Mouse (Mus musculus) lung, adult 18-20 months (tissue): ENCODE results near the gene Ier5l.

Experiments used
- DNase-seq, 2 experiments: peaks; one replicate each; pipeline ENCODE4 v3.0.0; 2022; ENCODE audit warnings: mixed read lengths in 2 of 2

Ier5l gene

GRCm38 (mm10) chr2:30469796-30470142, 4.2 kb downstream of the Ier5l start:
- peak; percentile 69 to 78 for DNase-seq

GRCm38 (mm10) chr2:30469009-30469408, 5.0 kb downstream of the Ier5l start:
- no peak for DNase-seq

DNA sequence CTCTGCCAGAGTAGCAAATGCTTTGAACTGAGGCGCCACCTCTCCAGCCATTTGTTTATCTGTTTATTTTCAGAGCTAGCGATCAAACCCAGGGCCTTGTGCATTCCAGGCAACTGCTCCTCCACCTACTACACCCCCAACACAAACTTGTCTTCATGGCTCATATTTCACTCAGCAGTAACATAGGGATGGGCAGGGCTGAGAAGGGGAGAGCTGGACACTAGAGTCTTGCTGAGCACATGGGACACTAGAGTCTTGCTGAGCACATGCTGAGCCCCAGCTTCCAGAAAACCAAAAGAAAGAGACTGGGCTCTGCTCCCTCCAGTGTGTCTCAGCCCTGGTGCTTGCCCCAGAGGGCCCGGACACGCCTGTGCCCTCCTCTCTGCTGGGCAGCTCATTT, 7.2 kb downstream of the Ier5l start:
- DNase-seq, result no peak

GRCm38 (mm10) chr2:30464411-30464810, 9.6 kb downstream of the Ier5l start:
- no peak for DNase-seq

GRCm38 (mm10) chr2:30463904-30464330, 10.1 kb downstream of the Ier5l start:
- peak; percentile 86 to 90 for DNase-seq

- DNase-seq, result peak; percentile 77 to 84
Observed at GRCm38 (mm10) chr2:30463341-30463761, 10.7 kb downstream of the Ier5l start.

DNA sequence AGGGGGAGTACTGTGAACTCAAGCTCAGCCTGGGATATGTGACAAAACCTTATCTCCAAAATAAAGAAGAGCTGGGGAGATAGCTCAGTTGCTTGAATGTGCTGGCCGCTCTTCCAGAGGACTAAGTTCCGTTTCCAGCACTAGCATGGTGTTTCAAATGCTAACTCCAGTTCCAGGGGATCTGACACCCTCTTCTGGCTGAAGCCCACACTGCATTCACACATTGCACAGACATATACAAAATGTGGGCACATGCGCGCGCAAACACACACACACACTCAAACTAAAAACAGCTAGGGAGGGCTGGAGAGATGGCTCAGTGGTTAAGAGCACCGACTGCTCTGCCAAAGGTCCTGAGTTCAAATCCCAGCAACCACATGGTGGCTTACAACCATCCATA, 14.8 kb downstream of the Ier5l start:
- DNase-seq, result no peak

DNA sequence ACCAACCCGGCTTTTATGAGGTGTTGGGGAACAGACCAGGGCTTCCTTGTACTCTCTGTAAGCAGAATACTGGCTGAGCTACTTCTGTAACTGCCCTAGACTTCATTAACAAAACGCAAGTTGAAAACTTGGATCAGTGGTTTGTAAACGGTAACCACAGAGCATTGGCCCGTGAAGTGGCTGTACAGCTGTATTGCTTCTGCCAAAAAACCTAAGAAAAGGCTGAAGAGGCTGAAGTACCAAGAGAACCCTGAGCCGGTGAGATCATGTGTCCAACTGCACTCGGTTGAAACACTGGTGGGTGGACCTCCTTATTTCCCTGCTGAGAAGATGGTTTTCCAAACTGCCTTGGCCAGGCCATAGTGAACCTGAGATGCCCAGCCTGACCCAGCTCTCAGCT, 15.7 kb downstream of the Ier5l start:
- peak in 1 of 2 experiments; percentile 49 for DNase-seq

GRCm38 (mm10) chr2:30456104-30456980, 17.7 kb downstream of the Ier5l start:
- no peak for DNase-seq

DNA sequence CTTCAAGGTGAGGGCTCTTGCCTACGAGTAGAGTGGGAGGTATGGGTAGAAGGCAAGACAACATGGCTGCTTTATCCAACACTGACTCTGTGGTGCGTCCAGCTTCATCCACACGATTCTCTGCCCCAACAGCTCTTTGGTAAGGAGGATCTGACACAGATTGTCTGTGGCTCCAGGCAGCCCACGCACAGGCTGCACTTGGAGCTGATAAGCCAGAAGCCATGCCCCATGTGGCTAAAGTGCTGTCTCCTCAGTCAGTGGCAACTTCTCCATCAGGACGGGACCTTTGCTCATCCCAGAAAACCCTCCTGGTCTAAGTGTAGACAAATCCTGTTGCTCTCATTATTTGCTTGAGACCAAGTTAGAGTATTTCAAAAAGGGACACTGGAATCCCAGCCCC, 19.4 kb downstream of the Ier5l start:
- no peak for DNase-seq

DNA sequence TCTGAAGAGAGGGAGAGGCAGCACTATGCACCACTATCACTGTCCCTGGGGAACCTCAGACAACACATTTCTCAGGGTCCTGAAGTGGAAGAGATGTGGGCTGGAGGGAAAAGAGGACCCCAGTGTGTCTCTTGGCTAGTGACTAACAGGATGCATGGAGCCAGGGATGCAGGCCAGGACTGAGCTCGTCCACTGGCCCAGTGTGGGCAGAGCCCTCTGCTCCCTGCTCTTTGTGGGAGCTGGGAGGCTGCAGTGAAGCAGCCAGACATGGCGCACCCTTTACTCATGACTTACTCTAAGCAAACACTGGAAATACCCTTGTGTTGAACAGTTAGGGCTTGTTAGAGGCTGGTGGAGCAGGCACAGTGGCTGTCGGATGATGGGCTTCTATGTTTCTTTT, 20.4 kb downstream of the Ier5l start:
- no peak for DNase-seq

DNA sequence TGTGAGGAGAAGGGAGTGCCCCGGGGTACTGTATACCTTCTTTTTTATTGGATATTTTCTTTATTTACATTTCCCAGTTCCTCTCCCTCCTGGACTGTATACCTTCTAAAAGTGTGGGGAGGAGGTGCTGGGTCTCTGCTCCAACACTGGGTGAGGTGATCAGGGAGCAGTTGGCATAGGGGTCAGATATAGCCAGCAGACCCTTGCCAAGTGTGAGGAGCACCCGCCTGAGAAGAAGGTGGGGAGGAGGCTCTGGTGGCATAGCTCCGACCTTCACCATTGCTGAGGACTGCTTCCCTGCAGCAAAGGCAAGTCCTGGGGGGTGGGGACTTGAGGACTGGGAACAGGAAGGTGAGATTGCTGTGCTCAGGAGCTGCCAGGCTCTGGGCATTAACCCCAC, 22.5 kb downstream of the Ier5l start:
- no peak for DNase-seq

- DNase-seq, result no peak
Observed at GRCm38 (mm10) chr2:30450530-30450929, 23.5 kb downstream of the Ier5l start.

DNA sequence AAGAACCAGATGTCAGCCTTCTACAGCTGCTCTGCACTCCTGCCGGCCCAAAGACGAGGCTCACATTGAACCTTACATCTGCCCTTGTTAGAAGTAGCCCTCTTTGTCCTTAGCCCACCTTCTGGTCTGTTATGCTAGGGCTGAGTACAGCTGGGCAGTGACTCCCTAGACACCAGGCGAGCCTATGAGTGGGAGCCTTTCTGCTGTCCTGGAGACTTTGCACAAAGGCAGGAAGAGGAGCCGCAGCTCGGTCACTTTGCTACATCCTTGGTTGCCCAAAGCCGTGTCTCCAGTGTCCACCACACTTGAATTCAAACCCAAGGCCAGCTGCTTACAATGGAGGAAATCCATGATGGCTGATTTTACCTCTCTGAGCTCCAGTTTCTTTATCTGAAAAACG, 25.6 kb downstream of the Ier5l start:
- no peak for DNase-seq

- peak; percentile 67 to 75 for DNase-seq
Observed at GRCm38 (mm10) chr2:30446891-30447826, 26.9 kb downstream of the Ier5l start.

DNA sequence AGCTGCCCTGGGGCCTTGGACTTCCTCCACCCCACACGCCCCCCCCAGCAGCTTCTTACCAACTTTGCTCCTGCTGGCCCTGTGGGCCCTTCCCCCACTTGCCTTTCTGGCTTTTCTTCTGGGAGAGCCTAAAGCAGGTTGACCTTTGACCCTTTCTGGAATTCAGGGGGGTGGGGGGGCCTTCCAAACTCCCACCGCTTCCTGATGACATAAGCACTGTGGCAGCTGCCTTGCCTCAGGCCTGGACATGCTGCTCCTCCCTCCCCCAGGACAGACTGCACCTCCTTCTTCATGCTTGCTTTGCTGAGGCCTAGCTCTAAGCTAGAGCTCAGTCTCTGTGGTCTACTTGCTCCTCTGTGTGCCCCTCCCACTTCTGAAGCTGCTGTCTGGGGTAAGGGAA, 28.7 kb downstream of the Ier5l start:
- DNase-seq, result peak; percentile 23 to 57

DNA sequence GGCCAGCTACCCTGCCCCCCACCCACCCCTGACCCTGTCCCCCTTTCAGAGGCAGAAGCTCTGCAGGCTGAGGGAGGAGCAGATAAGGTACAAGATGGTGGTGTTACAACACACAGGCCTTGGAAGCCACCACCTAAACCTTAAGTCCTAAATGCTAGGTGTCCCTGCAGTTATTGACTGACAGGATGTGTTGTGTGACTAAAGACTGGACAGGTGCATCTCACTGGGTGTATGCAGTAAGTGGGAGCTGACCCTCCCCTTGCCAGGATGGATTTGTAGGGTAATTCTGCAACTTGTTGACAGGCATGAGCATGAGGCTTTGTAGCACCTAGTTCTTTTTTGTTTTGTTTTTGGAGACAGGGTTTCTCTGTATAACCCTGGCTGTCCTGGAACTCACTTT, 29.6 kb downstream of the Ier5l start:
- no peak for DNase-seq

GRCm38 (mm10) chr2:30444006-30444405, 30.0 kb downstream of the Ier5l start:
- DNase-seq, result no peak

DNA sequence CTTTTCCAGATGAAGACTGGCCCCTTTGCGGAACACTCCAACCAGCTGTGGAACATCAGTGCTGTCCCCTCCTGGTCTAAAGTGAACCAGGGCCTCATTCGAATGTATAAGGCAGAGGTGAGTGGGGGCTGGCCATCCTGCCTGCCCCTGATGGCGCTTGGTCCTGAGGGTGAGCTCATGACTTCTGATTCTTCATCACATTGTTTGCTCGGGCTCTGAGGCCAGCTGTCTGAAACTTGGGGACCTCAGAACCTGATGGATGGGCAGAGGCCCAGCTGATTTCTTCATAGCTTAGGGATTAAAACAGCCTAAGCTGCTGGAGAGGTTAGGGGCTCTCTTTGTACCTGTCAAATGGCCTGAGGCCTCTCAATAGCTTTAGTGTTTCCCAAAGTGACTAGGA, 30.7 kb downstream of the Ier5l start:
- no peak for DNase-seq

GRCm38 (mm10) chr2:30442498-30442890, 31.5 kb downstream of the Ier5l start:
- DNase-seq, result peak in 1 of 2 experiments; percentile 25

DNA sequence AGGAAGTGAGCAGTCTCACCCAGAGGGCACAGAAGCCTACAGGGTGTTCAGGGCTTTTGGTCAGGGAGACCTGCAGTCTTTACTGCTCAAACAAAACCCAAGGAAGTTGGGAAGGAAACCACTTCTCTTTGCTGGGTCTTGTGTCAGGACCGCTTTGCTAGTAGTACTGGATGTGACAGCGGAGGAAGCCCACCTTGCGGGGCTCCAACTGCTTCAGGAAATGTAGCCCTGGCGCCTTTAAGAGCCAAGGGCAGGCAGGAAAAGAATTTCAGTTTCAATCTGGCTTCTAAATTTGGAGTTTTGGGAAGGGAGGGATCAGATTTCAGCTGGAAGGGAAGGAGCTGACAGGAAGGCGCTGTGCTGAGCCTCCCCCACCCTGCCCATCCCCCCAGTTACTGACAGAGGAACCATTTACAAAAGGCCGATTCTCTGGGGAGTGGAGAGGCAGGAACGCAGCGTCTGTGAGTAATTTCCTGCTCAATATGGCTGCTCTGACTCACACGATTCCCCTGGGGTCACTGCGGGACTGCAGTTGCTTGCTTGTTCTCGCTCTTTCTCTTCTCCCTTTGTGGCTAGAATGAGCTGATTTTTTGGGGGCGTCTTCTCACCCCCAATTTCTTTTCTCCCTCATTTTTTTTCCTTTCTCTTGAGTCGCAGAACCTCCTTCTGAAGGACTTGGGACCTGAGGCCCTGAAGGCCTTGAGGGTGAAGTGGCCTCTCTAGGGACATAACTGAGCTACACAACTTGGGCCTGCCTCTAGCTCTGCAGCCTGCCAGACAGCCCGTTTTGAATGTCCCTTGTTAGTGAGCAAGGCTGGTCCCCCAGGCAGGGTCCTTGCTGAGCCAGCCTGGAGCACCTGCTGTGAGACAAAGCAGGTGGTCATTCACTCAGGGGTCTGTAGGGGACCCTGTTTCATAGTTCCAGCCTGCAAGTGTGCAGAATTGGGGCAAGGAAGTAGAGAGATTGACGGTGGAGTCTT, 32.2 kb downstream of the Ier5l start:
- DNase-seq, result peak; percentile 84 to 89
